In the genomic region with DNA sequence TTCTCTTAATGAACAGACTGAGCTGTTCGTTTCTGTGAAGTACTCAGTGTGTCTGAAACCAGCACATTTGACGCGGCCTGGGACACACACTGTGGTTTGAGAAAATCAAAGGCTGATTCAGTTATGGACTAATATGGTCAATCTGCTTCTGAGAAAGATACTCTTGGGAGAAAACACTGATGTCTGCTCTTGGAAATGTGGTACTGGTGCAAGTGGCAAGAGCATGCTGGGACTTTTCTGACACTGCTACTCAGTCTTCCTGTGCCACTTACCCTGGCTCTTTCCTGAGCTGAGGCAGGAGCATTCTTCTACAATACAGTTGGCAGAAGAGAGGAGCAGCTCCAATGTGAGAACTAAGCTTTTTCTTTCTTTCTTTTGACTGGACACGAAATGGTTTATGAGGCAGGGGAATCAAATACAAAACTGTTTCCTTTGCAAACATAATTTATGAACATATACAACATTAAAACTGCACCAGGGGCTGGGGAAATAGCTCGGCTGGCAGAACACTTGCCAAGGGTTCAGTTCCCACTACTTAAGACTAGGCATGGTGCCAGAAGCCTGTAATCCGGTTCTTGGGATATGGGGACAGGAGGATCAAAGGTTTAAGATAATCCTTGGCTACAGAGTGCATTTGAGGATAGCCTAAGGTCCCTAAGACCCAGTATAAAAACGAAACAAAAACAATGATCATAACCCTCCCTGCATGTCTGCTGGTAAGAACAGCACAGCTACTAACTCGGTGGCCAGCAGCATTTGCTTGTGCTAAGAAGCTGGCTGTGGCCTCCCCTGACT, we compare ENCODE assay signal across 19 mouse cellular contexts.
A peak's percentile ranks its signal among the peaks of the same experiment; 100 is the strongest.
DNase-seq lines count a peak whose midpoint lies in the region.
"Had no signal": no experiment of that assay in that cellular context is flagged by ENCODE, and none has a peak within 500 bp of the region (broad histone marks: within the 10 kb centered on the region; RNA-seq: fewer than 3 reads in every experiment).

No protein-coding gene starts in this region.

- DNase-seq in kidney, adult 8-10 months, result peak; percentile 46 to 60
- DNase-seq in kidney, adult 11 months, result no peak
- peak; percentile 79 for DNase-seq in retina, adult 2 months (ENCODE audit: low read depth, low spot score)
- no peak for DNase-seq in retina, embryonic 14.5 days (ENCODE audit: low spot score)
- DNase-seq in adipocyte (ENCODE audit: low spot score), result peak; percentile 32
- peak; percentile 69 for DNase-seq in retina, postnatal 1 day
- DNase-seq in frontal cortex, postnatal 25 days (ENCODE audit: low spot score in 2 of 2), result no peak
- DNase-seq in ovary, postnatal 36 days (ENCODE audit: low spot score), result no peak
- DNase-seq: adrenal gland, adult 8-10 months; B cell, adult 2 months; cerebellum, adult 11-12 months; cerebellum, postnatal 25 days; embryo, embryonic 11 days; gastrocnemius, postnatal 25 days; kidney, postnatal 10 days; lung, adult 2 months; lung, postnatal 36 days; right cerebral cortex, postnatal 14 days; thymus, postnatal 25 days had no signal

Comparison
In these comparisons a context has a peak if more than half of its experiments do, and no peak if none do; other contexts are left out.
1. DNase-seq: peak in kidney, adult 8-10 months (2 of 2), retina, adult 2 months (single experiment), adipocyte (single experiment) and retina, postnatal 1 day (single experiment); none in kidney, adult 11 months (single experiment), retina, embryonic 14.5 days (single experiment), frontal cortex, postnatal 25 days (0 of 2) and ovary, postnatal 36 days (single experiment).